ENCODE assay signal across 21 mouse cellular contexts in genomic region chr1:115144568-115144967, GRCm38 (mm10).
A peak's percentile ranks its signal among the peaks of the same experiment; 100 is the strongest.
DNase-seq lines count a peak whose midpoint lies in the region; ATAC-seq lines count a peak whose summit lies in the region.
"Had no signal": no experiment of that assay in that cellular context is flagged by ENCODE, and none has a peak within 500 bp of the region (broad histone marks: within the 10 kb centered on the region; RNA-seq: fewer than 3 reads in every experiment).

No protein-coding gene starts in this region.

- DNase-seq in frontal cortex, postnatal 25 days (ENCODE audit: low spot score in 2 of 2): no peak
- peak; percentile 5 for DNase-seq in brain, adult 2 months (ENCODE audit: low read depth, low spot score)
- peak; percentile 18 for DNase-seq in telencephalon, adult 2 months (ENCODE audit: low read depth, low spot score)
- DNase-seq in kidney, postnatal 10 days: no peak
- no peak for DNase-seq in MN1 (ENCODE audit: low spot score)
- DNase-seq: adrenal gland, adult 2 months; adrenal gland, adult 8-10 months; adrenal gland, postnatal 10 days; adrenal gland, postnatal 14 days; adrenal gland, postnatal 25 days; adrenal gland, postnatal 36 days; B cell, adult 2 months; cerebellum, adult 11 months; cerebellum, adult 11-12 months; cerebellum, adult 18-20 months; cerebellum, adult 2 months; cerebellum, adult 8-10 months had no signal

- peak; percentile 96 for ATAC-seq in frontal cortex, adult (ENCODE audit: low TSS enrichment)
- ATAC-seq: activated CD4-positive, CD25-positive, alpha-beta regulatory T cell, adult 4 months; CD4-positive, CD25-positive, alpha-beta regulatory T cell, adult 4 months; Patski had no signal

Comparison
In these comparisons a context has a peak if more than half of its experiments do, and no peak if none do; other contexts are left out.
1. DNase-seq: peak in brain, adult 2 months (single experiment) and telencephalon, adult 2 months (single experiment); none in frontal cortex, postnatal 25 days (0 of 2), kidney, postnatal 10 days (single experiment) and MN1 (single experiment).